Mouse (Mus musculus) CH12.LX (cell line): ENCODE measurements around the gene Spata6. TPM values are rescaled to one million over a fixed set of nuclear protein-coding genes. Genes with fewer than 3 reads are reported as not detected.

Experiments
- DNase-seq: peaks from one replicate; pipeline ENCODE4 v3.0.0-alpha.2; 2013; ENCODE audit errors: extremely low read depth
- H3K27ac ChIP-seq: 2 replicates; pipeline ENCODE4 v1.5.1; 2012; ENCODE audit warnings: low read depth, mild to moderate bottlenecking, control low read depth, moderate library complexity; ENCODE audit not compliant: insufficient read depth
- H3K27me3 ChIP-seq: replicated peaks from 2 replicates; pipeline ENCODE3; 2012; ENCODE audit warnings: inconsistent platforms
- H3K36me3 ChIP-seq, 2 experiments: replicated peaks in 1 of 2; 2 replicates each; pipeline versions ENCODE3 to v1.6.1; 2012; ENCODE audit warnings: inconsistent platforms in 1 of 2, low read length in 1 of 2, mild to moderate bottlenecking in 1 of 2, mixed read lengths in 1 of 2, moderate library complexity in 1 of 2; ENCODE audit not compliant: control insufficient read depth in 1 of 2, insufficient read depth in 1 of 2
- H3K4me1 ChIP-seq, 2 experiments: 2 replicates each; pipeline ENCODE4 v1.6.1; 2012; ENCODE audit warnings: inconsistent platforms in 1 of 2, moderate library complexity in 1 of 2; ENCODE audit not compliant: insufficient read depth in 2 of 2, control insufficient read depth in 1 of 2
- H3K4me2 ChIP-seq: 2 replicates; pipeline ENCODE4 v1.6.1; 2012; ENCODE audit warnings: low read depth, mild to moderate bottlenecking, control low read depth; ENCODE audit not compliant: poor library complexity, insufficient read depth, severe bottlenecking
- H3K4me3 ChIP-seq, 3 experiments: fragments of 150-350 bp in 1 of 3; sonication (generic) in 1 of 3; replicated peaks in 1 of 3; 2 replicates each; pipeline versions ENCODE3 to v1.5.1; 2011 to 2012; ENCODE audit warnings: low read depth in 2 of 3, low read length in 2 of 3, mild to moderate bottlenecking in 2 of 3, moderate library complexity in 2 of 3, control low read depth in 1 of 3, improper control_type of control experiment in 1 of 3, inconsistent platforms in 1 of 3, mixed read lengths in 1 of 3; ENCODE audit not compliant: poor library complexity in 1 of 3
- H3K79me2 ChIP-seq: replicated peaks from 2 replicates; pipeline ENCODE4 v1.6.1; 2012; ENCODE audit warnings: mild to moderate bottlenecking, moderate library complexity; ENCODE audit not compliant: control insufficient read depth, poor library complexity, insufficient read depth, severe bottlenecking; ENCODE audit errors: extremely low read depth
- H3K9ac ChIP-seq: 2 replicates; pipeline ENCODE4 v1.6.1; 2012; ENCODE audit warnings: low read depth, mild to moderate bottlenecking, control low read depth, moderate library complexity; ENCODE audit not compliant: insufficient read depth
- H3K9me3 ChIP-seq: replicated peaks from 2 replicates; pipeline ENCODE3; 2012; ENCODE audit warnings: low read length, inconsistent platforms, mixed read lengths
- CHD1 ChIP-seq: IDR thresholded peaks from 2 replicates; pipeline ENCODE4 v1.6.1; 2012; ENCODE audit warnings: low read depth, low read length, improper control_type of control experiment, inconsistent platforms
- CHD2 ChIP-seq: IDR thresholded peaks from 2 replicates; pipeline ENCODE4 v1.6.1; 2011; ENCODE audit warnings: low read length, improper control_type of control experiment
- CTCF ChIP-seq, 2 experiments: IDR thresholded peaks in 1 of 2; conservative IDR thresholded peaks in 1 of 2; 2 replicates each; pipeline ENCODE4 v1.5.1; 2011 to 2012; ENCODE audit warnings: low read depth in 2 of 2, low read length in 2 of 2, improper control_type of control experiment in 1 of 2, inconsistent platforms in 1 of 2, mild to moderate bottlenecking in 1 of 2, moderate library complexity in 1 of 2
- EP300 ChIP-seq: IDR thresholded peaks from 2 replicates; pipeline ENCODE4 v1.6.1; 2011; ENCODE audit warnings: low read length, improper control_type of control experiment
- ETS1 ChIP-seq: conservative IDR thresholded peaks from 2 replicates; pipeline ENCODE4 v1.6.1; 2012; ENCODE audit warnings: low read depth, mild to moderate bottlenecking, inconsistent platforms, low read length, improper control_type of control experiment, moderate library complexity
- GABPA ChIP-seq: IDR thresholded peaks from 2 replicates; pipeline ENCODE4 v1.6.1; 2012; ENCODE audit warnings: low read depth, low read length, improper control_type of control experiment, inconsistent platforms; ENCODE audit not compliant: insufficient replicate concordance
- JUN ChIP-seq: IDR thresholded peaks from 2 replicates; pipeline ENCODE4 v1.6.1; 2011; ENCODE audit warnings: low read depth, mild to moderate bottlenecking, low read length, improper control_type of control experiment, moderate library complexity; ENCODE audit not compliant: insufficient read depth
- JUND ChIP-seq: conservative IDR thresholded peaks from 2 replicates; pipeline ENCODE4 v1.6.1; 2011; ENCODE audit warnings: low read depth, low read length, improper control_type of control experiment
- MAFK ChIP-seq: IDR thresholded peaks from 2 replicates; pipeline ENCODE4 v1.6.1; 2011; ENCODE audit warnings: low read length, improper control_type of control experiment; ENCODE audit not compliant: insufficient replicate concordance
- MAZ ChIP-seq: IDR thresholded peaks from 2 replicates; pipeline ENCODE4 v1.6.1; 2012; ENCODE audit warnings: low read depth, mild to moderate bottlenecking, inconsistent platforms, low read length, improper control_type of control experiment, moderate library complexity
- MYC ChIP-seq: IDR thresholded peaks from 2 replicates; pipeline ENCODE4 v1.6.1; 2011; ENCODE audit warnings: low read depth, mild to moderate bottlenecking, improper control_type of control experiment, low read length
- NELFE ChIP-seq: IDR thresholded peaks from 2 replicates; pipeline ENCODE4 v1.6.1; 2011; ENCODE audit warnings: low read depth, low read length, improper control_type of control experiment
- NRF1 ChIP-seq: IDR thresholded peaks from 2 replicates; pipeline ENCODE4 v1.6.1; 2014; ENCODE audit warnings: low read depth, mild to moderate bottlenecking, inconsistent platforms, low read length, improper control_type of control experiment, moderate library complexity
- PAX5 ChIP-seq: IDR thresholded peaks from 2 replicates; pipeline ENCODE4 v1.6.1; 2012; ENCODE audit warnings: low read length, inconsistent platforms, mixed read lengths
- POLR2A ChIP-seq: IDR thresholded peaks from 2 replicates; pipeline ENCODE4 v1.6.1; 2011; ENCODE audit warnings: low read depth, mild to moderate bottlenecking, improper control_type of control experiment, low read length
- POLR2AphosphoS2 ChIP-seq: IDR thresholded peaks from 2 replicates; pipeline ENCODE4 v1.6.1; 2011; ENCODE audit warnings: low read depth, low read length, improper control_type of control experiment
- RAD21 ChIP-seq: IDR thresholded peaks from 2 replicates; pipeline ENCODE4 v1.6.1; 2011; ENCODE audit warnings: low read depth, mild to moderate bottlenecking, low read length, improper control_type of control experiment, moderate library complexity
- RCOR1 ChIP-seq: conservative IDR thresholded peaks from 2 replicates; pipeline ENCODE4 v1.6.1; 2012; ENCODE audit warnings: low read depth, mild to moderate bottlenecking, inconsistent platforms, low read length, improper control_type of control experiment
- SIN3A ChIP-seq: IDR thresholded peaks from 2 replicates; pipeline ENCODE4 v1.6.1; 2012; ENCODE audit warnings: low read length, improper control_type of control experiment, inconsistent platforms
- SMC3 ChIP-seq: IDR thresholded peaks from 2 replicates; pipeline ENCODE4 v1.6.1; 2011; ENCODE audit warnings: low read depth, low read length, improper control_type of control experiment
- TCF12 ChIP-seq: IDR thresholded peaks from 2 replicates; pipeline ENCODE4 v1.6.1; 2014; ENCODE audit warnings: low read depth, mild to moderate bottlenecking, inconsistent platforms, low read length, improper control_type of control experiment
- UBTF ChIP-seq: IDR thresholded peaks from 2 replicates; pipeline ENCODE4 v1.6.1; 2012; ENCODE audit warnings: low read depth, mild to moderate bottlenecking, inconsistent platforms, low read length, improper control_type of control experiment, moderate library complexity
- ZMIZ1 ChIP-seq: IDR thresholded peaks from 2 replicates; pipeline ENCODE4 v1.6.1; 2012; ENCODE audit warnings: low read depth, mild to moderate bottlenecking, inconsistent platforms, low read length, improper control_type of control experiment
- dilution Hi-C: fragments of 300-500 bp; cut with MboI; formaldehyde crosslinking; loops from 2 replicates; pipeline ENCODE4 v1.14.3; 2020; ENCODE audit warnings: low sequenced_read_pairs; ENCODE audit not compliant: extremely low pct_unique_long_range_greater_than_20kb, extremely low pct_ligation_motif_present
- in situ Hi-C: fragments of 300-500 bp; cut with MboI; formaldehyde crosslinking; loops from 3 replicates; pipeline ENCODE4 v1.14.3; 2019; ENCODE audit warnings: low sequenced_read_pairs, low pct_ligation_motif_present, low pct_unique_long_range_greater_than_20kb, mixed read lengths
- polyA plus RNA-seq: library from polyadenylated mRNA; unstranded; fragments of >175 nt; gene quantifications from 2 replicates; pipeline ENCODE4 v1.2.1, GENCODE M21; 2012; ENCODE audit warnings: low read depth; ENCODE audit not compliant: insufficient read length
- total RNA-seq, 2 experiments: library from RNA; depleted of rRNA; stranded (reverse); fragments of 300-350 nt in 1 of 2; fragments of >200 nt in 1 of 2; gene quantifications; 2 replicates each; pipeline ENCODE4 v1.2.3; 2012 to 2014

Spata6 gene
- total and polyA plus RNA-seq, 3 experiments = 4.2 to 12.9 (median 11.1) TPM

- no peak overlapping the region for H3K4me2 ChIP-seq
Observed at GRCm38 (mm10) chr4:111670566-111671421, 49.0 kb upstream of the Spata6 start.

GRCm38 (mm10) chr4:111671440-111671839, 48.3 kb upstream of the Spata6 start:
- H3K79me2 ChIP-seq = no peaks in the 10 kb centered on the region
- no peak overlapping the region for H3K27ac ChIP-seq
- no peak overlapping the region for H3K4me3 ChIP-seq
- H3K27me3 ChIP-seq = no peaks in the 10 kb centered on the region
- H3K9me3 ChIP-seq = no peaks in the 10 kb centered on the region
- TF ChIP-seq ETS1 (no peak), MYC (no peak), CTCF (conservative IDR thresholded peaks at IDR 0.05 in 1 of 2, IDR thresholded peaks at IDR 0.05 in 1 of 2; ENCODE audit: low read depth in 2 of 2, low read length in 2 of 2) (no peak), RAD21 (no peak), MAFK (no peak), SIN3A (no peak), ZMIZ1 (no peak), JUND (no peak), CHD2 (no peak), MAZ (no peak), SMC3 (no peak), NELFE (no peak), POLR2A (no peak), POLR2AphosphoS2 (no peak), NRF1 (no peak), TCF12 (no peak), RCOR1 (no peak), UBTF (no peak)
- TF ChIP-seq, all 38 proteins: peak for 0
- Histone ChIP-seq H3K9ac (no peak overlapping the region), H3K4me1 (no peaks in the 10 kb centered on the region), H3K36me3 (no peaks in the 10 kb centered on the region), H3K4me2 (no peak overlapping the region)
- no peak for DNase-seq
- dilution Hi-C loops = no loop called here
- in situ Hi-C loops = no loop called here

More at GRCm38 (mm10) chr4:111670566-111671421, 49.0 kb upstream of the Spata6 start:
- H3K79me2 ChIP-seq = no peaks in the 10 kb centered on the region
- H3K4me3 ChIP-seq = no peak overlapping the region
- no peaks in the 10 kb centered on the region for H3K36me3 ChIP-seq
- no peak for TF ChIP-seq CTCF (conservative IDR thresholded peaks at IDR 0.05 in 1 of 2, IDR thresholded peaks at IDR 0.05 in 1 of 2; ENCODE audit: low read depth in 2 of 2, low read length in 2 of 2)
- TF ChIP-seq JUN = no peak
- TF ChIP-seq POLR2A = no peak
- TF ChIP-seq POLR2AphosphoS2 = no peak
- no peak for TF ChIP-seq TCF12
- TF ChIP-seq JUND = no peak
- no peak for TF ChIP-seq CHD1
- TF ChIP-seq EP300 = no peak
- TF ChIP-seq GABPA = no peak
- no peak for TF ChIP-seq MYC
- no peak for TF ChIP-seq PAX5
- TF ChIP-seq MAZ = no peak
- TF ChIP-seq MAFK = no peak
- DNase-seq = no peak
- H3K9ac ChIP-seq = no peak overlapping the region
- in situ Hi-C loops = no loop called here
- no peaks in the 10 kb centered on the region for H3K27me3 ChIP-seq
- H3K9me3 ChIP-seq = no peaks in the 10 kb centered on the region
- no peak overlapping the region for H3K27ac ChIP-seq
- H3K4me1 ChIP-seq = no peaks in the 10 kb centered on the region
- dilution Hi-C loops = no loop called here
